Mouse (Mus musculus) midbrain, embryonic 10.5 days (tissue): ENCODE measurements at regions not wholly inside any gene's neighbourhood (a gene's known extent, or its start where the extent isn't known, plus 50 kb on each side); places are given as distances from the start of the nearest gene placed in this dataset.

ENCODE experiments used
- DNase-seq: peaks from one replicate; pipeline ENCODE4 v3.0.0-alpha.2; 2017; ENCODE audit warnings: low spot score
- H3K27ac ChIP-seq: fragments of 300-500 bp; sonication (generic); replicated peaks from 2 replicates; pipeline ENCODE4 v1.5.1; 2016; ENCODE audit warnings: mild to moderate bottlenecking
- H3K27me3 ChIP-seq: fragments of 300-500 bp; sonication (generic); 2 replicates; pipeline ENCODE4 v1.6.1; 2016; ENCODE audit warnings: low read depth, mild to moderate bottlenecking; ENCODE audit not compliant: poor library complexity, severe bottlenecking
- H3K36me3 ChIP-seq: fragments of 300-500 bp; sonication (generic); 2 replicates; pipeline ENCODE4 v1.6.1; 2016; ENCODE audit warnings: mild to moderate bottlenecking, moderate library complexity
- H3K4me1 ChIP-seq: fragments of 300-500 bp; sonication (generic); 2 replicates; pipeline ENCODE4 v1.6.1; 2016
- H3K4me3 ChIP-seq: fragments of 300-500 bp; sonication (generic); 2 replicates; pipeline ENCODE4 v1.5.1; 2016; ENCODE audit warnings: mild to moderate bottlenecking, moderate library complexity
- H3K9me3 ChIP-seq: fragments of 300-500 bp; sonication (generic); replicated peaks from 2 replicates; pipeline ENCODE4 v1.6.1; 2016; ENCODE audit warnings: mild to moderate bottlenecking
- WGBS: fragments of 180-500 bp; shearing (Covaris S2); methylation state at CpG from one replicate; pipeline ENCODE4 v1.1.7; 2016; 5-methylcytosine and 5-hydroxymethylcytosine counted together

DNA sequence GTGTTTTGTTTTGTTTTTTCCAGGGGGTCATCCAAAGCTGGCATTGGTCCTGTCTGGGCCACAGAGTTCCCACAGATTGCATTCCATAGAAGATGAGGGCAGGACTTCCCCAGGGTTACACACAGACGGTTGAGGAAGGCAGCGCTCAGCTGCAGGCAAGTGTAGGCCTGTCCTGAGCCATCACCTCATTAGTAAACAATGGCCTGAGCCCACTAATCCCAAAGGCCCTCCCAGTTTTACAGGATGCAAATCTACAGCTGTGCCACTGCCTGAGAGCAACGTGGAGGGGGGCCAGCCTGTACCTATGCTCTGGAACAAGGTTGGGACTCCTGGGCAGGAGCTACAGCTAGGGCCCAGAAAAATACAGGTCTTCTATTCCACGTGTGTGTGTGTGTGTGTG lies 55.7 kb upstream of the Tle3 start:
- 10% methylated on average over 4 of the region's 4 CpGs for WGBS
- Histone ChIP-seq H3K27me3 (peaks cover 73% of the 10 kb centered on the region), H3K4me1 (peaks cover 60% of the 10 kb centered on the region), H3K9me3 (no peaks in the 10 kb centered on the region), H3K36me3 (no peaks in the 10 kb centered on the region), H3K27ac (peak overlapping the region; percentile 66), H3K4me3 (no peak overlapping the region)
- DNase-seq, result no peak

GRCm38 (mm10) chr9:61319721-61320120 lies 52.4 kb upstream of the Tle3 start:
- Histone ChIP-seq H3K9me3 (no peaks in the 10 kb centered on the region), H3K36me3 (no peaks in the 10 kb centered on the region), H3K4me3 (no peak overlapping the region), H3K27me3 (peaks cover 70% of the 10 kb centered on the region), H3K27ac (no peak overlapping the region), H3K4me1 (peaks cover 53% of the 10 kb centered on the region)
- no peak for DNase-seq
- WGBS, result 62% methylated on average over 6 of the region's 6 CpGs

DNA sequence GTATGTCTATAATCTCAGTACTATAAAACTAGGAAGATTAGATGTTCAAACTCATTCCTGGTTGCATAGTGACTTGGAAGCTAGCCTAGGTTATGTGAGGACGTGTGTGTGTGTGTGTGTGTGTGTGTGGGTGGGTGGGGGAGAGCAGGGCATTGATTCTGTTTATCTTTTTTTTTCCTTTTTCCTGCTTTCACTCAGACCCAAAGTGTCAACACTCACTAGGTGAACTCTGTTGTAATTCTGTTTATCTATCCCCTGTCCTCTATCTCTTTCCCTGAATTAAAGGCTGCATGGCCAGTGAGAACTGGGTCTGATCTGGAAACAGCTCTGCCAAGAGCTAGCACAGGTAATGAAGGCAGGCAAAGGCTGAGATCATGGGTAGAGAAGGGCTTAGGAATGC lies 50.9 kb upstream of the Tle3 start:
- no peak for DNase-seq
- H3K36me3 ChIP-seq, result no peaks in the 10 kb centered on the region
- H3K27ac ChIP-seq, result no peak overlapping the region
- H3K4me1 ChIP-seq, result peaks cover 53% of the 10 kb centered on the region
- peaks cover 70% of the 10 kb centered on the region for H3K27me3 ChIP-seq
- H3K9me3 ChIP-seq, result no peaks in the 10 kb centered on the region
- H3K4me3 ChIP-seq, result no peak overlapping the region
- 81% methylated on average over 1 of the region's 1 CpGs for WGBS

- Histone ChIP-seq H3K4me1 (peaks cover 53% of the 10 kb centered on the region), H3K36me3 (no peaks in the 10 kb centered on the region), H3K27me3 (peaks cover 75% of the 10 kb centered on the region), H3K4me3 (no peak overlapping the region), H3K9me3 (no peaks in the 10 kb centered on the region), H3K27ac (no peak overlapping the region)
- WGBS, result 75% methylated on average over 8 of the region's 8 CpGs
- no peak for DNase-seq
Measured at GRCm38 (mm10) chr9:61321825-61322224, 50.3 kb upstream of the Tle3 start.

GRCm38 (mm10) chr9:61322333-61322732 lies 49.8 kb upstream of the Tle3 start:
- no peaks in the 10 kb centered on the region for H3K9me3 ChIP-seq
- no peak for DNase-seq
- H3K36me3 ChIP-seq, result no peaks in the 10 kb centered on the region
- H3K4me3 ChIP-seq, result no peak overlapping the region
- H3K4me1 ChIP-seq, result peaks cover 52% of the 10 kb centered on the region
- H3K27ac ChIP-seq, result no peak overlapping the region
- WGBS, result 66% methylated on average over 11 of the region's 11 CpGs
- peaks cover 77% of the 10 kb centered on the region for H3K27me3 ChIP-seq
